Mouse (Mus musculus) liver, embryonic 16.5 days (tissue): ENCODE data around the gene Tmem251. TPM values are rescaled to one million over a fixed set of nuclear protein-coding genes. Genes with fewer than 3 reads are reported as not detected.

ENCODE experiments used
- ATAC-seq: fragments of 200-750 bp; cut with Nextera tagmentation; 2 replicates; pipeline ENCODE4 v1.8.0; 2017; ENCODE audit warnings: low read depth, mild to moderate bottlenecking, moderate number of reproducible peaks, moderate library complexity
- H3K27ac ChIP-seq: fragments of 300-500 bp; sonication (generic); 2 replicates; pipeline ENCODE4 v1.5.1; 2014; ENCODE audit warnings: mild to moderate bottlenecking, low read length
- H3K27me3 ChIP-seq: fragments of 300-500 bp; sonication (generic); 2 replicates; pipeline ENCODE4 v1.6.1; 2014; ENCODE audit warnings: low read depth, low read length, mixed read lengths; ENCODE audit not compliant: control insufficient read depth, insufficient read depth
- H3K36me3 ChIP-seq: fragments of 300-500 bp; sonication (generic); 2 replicates; pipeline ENCODE4 v1.6.1; 2014; ENCODE audit warnings: mild to moderate bottlenecking; ENCODE audit not compliant: control insufficient read depth, insufficient read depth
- H3K4me1 ChIP-seq: fragments of 300-500 bp; sonication (generic); 2 replicates; pipeline ENCODE4 v1.6.1; 2014; ENCODE audit warnings: low read depth, low read length, mixed read lengths; ENCODE audit not compliant: control insufficient read depth
- H3K4me2 ChIP-seq: fragments of 300-500 bp; sonication (generic); 2 replicates; pipeline ENCODE4 v1.6.1; 2014; ENCODE audit warnings: low read depth, low read length, mixed read lengths
- H3K4me3 ChIP-seq: fragments of 300-500 bp; sonication (generic); 2 replicates; pipeline ENCODE4 v1.5.1; 2014; ENCODE audit warnings: low read depth, mild to moderate bottlenecking, low read length
- H3K9ac ChIP-seq: fragments of 300-500 bp; sonication (generic); 2 replicates; pipeline ENCODE4 v1.6.1; 2014; ENCODE audit warnings: low read depth, low read length
- H3K9me3 ChIP-seq: fragments of 300-500 bp; sonication (generic); replicated peaks from 2 replicates; pipeline ENCODE4 v1.6.1; 2016; ENCODE audit warnings: low read length; ENCODE audit not compliant: control insufficient read depth
- WGBS: fragments of 180-500 bp; shearing (Covaris S2); extraction: QIAGEN DNeasy Blood & Tissue Kit; methylation state at CpG from one replicate; pipeline ENCODE4 v1.1.7; 2014; ENCODE audit not compliant: insufficient replicate concordance; 5-methylcytosine and 5-hydroxymethylcytosine counted together
- polyA plus RNA-seq: library from polyadenylated mRNA; unstranded; fragments of >200 nt; fragmentation: Nextera tagmentation; extraction: Ambion mirVana; gene quantifications from 2 replicates; pipeline ENCODE4 v1.2.1, GENCODE M21; 2015

Gene Tmem251
- polyA plus RNA-seq, 1 experiment from 2014 or later, result 4.6 TPM

DNA sequence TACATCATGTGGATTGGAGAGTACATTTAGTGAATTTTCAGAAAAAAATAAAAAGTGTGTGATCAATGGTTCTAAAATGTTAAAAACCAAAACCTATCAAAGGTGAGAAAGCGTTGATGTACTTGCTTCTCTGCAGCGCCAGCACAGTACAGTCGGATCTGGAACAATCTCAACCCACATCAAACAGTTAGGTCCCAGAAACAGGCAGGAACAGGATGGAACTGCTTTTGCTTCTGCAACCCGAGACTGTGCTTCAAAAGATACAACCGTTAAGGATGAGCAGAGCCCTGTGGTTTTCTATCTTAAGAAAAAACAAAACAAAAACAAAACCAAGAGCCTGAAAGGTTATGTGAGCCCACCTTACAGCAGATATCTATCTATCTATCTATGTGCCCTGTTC, 39.3 kb downstream of the Tmem251 start:
- H3K9ac ChIP-seq, result no peak overlapping the region
- ATAC-seq, result no peak
- no peaks in the 10 kb centered on the region for H3K9me3 ChIP-seq
- WGBS, result 82% methylated on average over 5 of the region's 5 CpGs
- H3K4me1 ChIP-seq, result peaks cover 3% of the 10 kb centered on the region
- no peak overlapping the region for H3K4me2 ChIP-seq
- H3K27ac ChIP-seq, result no peak overlapping the region
- H3K36me3 ChIP-seq, result peaks cover 21% of the 10 kb centered on the region
- H3K27me3 ChIP-seq, result no peaks in the 10 kb centered on the region
- no peak overlapping the region for H3K4me3 ChIP-seq

- Histone ChIP-seq H3K4me3 (no peak overlapping the region), H3K9ac (no peak overlapping the region), H3K27me3 (no peaks in the 10 kb centered on the region), H3K4me1 (peaks cover 3% of the 10 kb centered on the region), H3K4me2 (no peak overlapping the region), H3K36me3 (peaks cover 22% of the 10 kb centered on the region), H3K9me3 (no peaks in the 10 kb centered on the region), H3K27ac (no peak overlapping the region)
- no peak for ATAC-seq
- WGBS, result 81% methylated on average over 19 of the region's 19 CpGs
These were observed 41.5 kb downstream of the Tmem251 start for GRCm38 (mm10) chr12:102784899-102785592.

DNA sequence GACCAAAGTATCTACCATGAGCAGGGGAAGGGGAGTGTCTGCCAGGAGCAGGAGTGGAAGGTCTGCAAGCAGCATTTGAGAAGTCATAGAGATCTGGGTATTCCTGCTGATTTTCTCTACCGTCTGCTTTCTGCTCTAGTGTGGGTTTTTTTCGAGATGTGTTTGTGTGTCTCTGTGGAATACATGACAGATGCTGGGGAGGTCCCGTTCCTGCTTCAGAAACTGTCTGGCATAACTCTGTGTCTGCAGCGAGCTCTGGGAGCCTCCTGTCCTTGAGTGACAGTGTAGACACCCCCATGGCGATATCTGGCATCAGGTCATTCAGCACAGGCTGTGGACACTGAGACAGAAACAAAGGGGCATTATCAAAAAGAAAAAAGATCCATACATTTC, 42.0 kb downstream of the Tmem251 start:
- Histone ChIP-seq H3K9me3 (no peaks in the 10 kb centered on the region), H3K4me3 (no peak overlapping the region), H3K4me2 (no peak overlapping the region), H3K27ac (no peak overlapping the region), H3K27me3 (no peaks in the 10 kb centered on the region), H3K9ac (no peak overlapping the region), H3K4me1 (peaks cover 3% of the 10 kb centered on the region), H3K36me3 (peaks cover 22% of the 10 kb centered on the region)
- no peak for ATAC-seq
- WGBS, result 83% methylated on average over 5 of the region's 5 CpGs

GRCm38 (mm10) chr12:102787927-102788326, 44.4 kb downstream of the Tmem251 start:
- Histone ChIP-seq H3K4me3 (peak overlapping the region; percentile 14), H3K4me2 (0 out of 2 replicates have a peak overlapping the region, but pooled peaks have one; percentile 32), H3K27me3 (no peaks in the 10 kb centered on the region), H3K27ac (peak overlapping the region; percentile 69), H3K36me3 (peaks cover 34% of the 10 kb centered on the region), H3K9me3 (no peaks in the 10 kb centered on the region), H3K4me1 (peaks cover 3% of the 10 kb centered on the region), H3K9ac (no peak overlapping the region)
- ATAC-seq, result peak; percentile 92
- WGBS, result 64% methylated on average over 7 of the region's 7 CpGs

Other genes starting within 250 kb of the Tmem251 start
- 1.5 and 2.2 TPM in 2 replicates for gene Chga, start 188.8 kb upstream of the Tmem251 start, polyA plus RNA-seq
- gene Itpk1, start 38.8 kb upstream of the Tmem251 start, polyA plus RNA-seq, result 4.8 and 5.5 TPM in 2 replicates
- gene Moap1, start 101 bp upstream of the Tmem251 start, polyA plus RNA-seq, result 5.6 and 6.8 TPM in 2 replicates
- not detected in 2 replicates for gene Gm28051, start 14.0 kb downstream of the Tmem251 start, polyA plus RNA-seq
- gene Gon7, start 14.0 kb downstream of the Tmem251 start, polyA plus RNA-seq, result 10.1 and 13.0 TPM in 2 replicates
- 17.5 and 17.6 TPM in 2 replicates for gene Ubr7, start 14.2 kb downstream of the Tmem251 start, polyA plus RNA-seq
- 6.3 and 6.7 TPM in 2 replicates for gene Gm20604, start 14.9 kb downstream of the Tmem251 start, polyA plus RNA-seq
- gene Btbd7, start 134.7 kb downstream of the Tmem251 start, polyA plus RNA-seq, result 4.7 TPM in 2 replicates
- gene Cox8c, start 155.6 kb downstream of the Tmem251 start, polyA plus RNA-seq, result not detected in 2 replicates
- 0.01 and 0.09 TPM in 2 replicates for gene Unc79, start 205.1 kb downstream of the Tmem251 start, polyA plus RNA-seq